Mouse (Mus musculus) neural tube, embryonic 10.5 days (tissue): ENCODE results near the gene Helt.

Source experiments
- DNase-seq: peaks from one replicate; pipeline ENCODE4 v3.0.0-alpha.2; 2017; ENCODE audit warnings: low spot score; ENCODE audit errors: extremely low spot score

The Helt gene

DNA sequence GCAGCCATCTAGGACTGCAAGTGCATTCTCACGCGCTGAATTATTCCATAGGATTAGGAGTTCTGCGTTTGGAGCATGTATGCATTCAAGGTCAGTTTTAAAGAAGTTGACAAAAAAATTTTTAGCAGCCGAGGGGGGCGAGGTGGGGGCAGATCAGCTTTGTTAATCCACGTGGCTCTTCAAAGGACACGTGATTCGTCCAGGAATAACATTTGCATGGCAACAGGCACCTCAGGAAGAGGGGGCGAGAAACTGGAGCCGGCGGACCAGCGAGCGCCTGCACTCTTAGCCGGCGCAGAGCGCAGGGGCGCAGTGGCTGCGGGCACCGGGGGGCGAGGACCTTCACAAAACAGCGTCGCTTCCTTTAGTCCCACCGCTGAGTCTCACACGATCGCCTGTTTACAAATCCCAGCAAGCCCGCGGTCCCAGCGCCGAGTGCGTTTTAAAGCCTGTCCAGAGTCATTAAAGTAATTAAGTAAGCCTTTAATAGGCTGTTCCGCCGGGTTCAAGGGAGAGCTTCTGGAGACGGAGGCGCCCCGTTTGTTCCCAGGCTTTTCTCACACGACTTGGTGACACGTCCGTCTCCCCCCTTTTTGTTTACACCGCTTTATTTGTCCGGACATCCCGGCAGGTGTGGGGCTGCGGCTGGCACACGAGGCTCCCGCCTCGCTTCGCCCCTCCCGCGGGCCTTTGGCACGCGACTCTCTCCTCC, at the start of gene Helt:
Gene Helt (minus strand): TSS at position 491 of the 712 bp plus-strand sequence.
- DNase-seq, result peak; percentile 36

DNA sequence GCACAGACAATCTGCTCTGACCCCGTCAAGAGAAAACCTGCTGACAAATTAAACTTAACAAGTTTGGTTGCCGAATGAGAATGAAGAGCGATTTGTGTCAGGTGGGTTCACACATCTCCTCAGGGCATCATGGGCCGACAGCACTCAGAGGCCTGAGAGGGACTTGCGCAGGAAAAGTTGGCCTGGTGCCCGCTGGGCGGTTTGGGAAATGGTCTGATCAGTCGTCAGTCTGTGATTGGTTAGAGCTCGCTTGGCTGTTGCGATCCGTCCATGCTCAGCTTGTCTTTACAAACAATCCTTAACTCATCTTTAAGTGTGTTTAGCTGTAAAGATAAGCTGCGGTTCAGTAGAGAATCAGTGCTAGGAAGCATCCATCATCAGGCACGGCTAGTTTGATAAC, 47.8 kb upstream of the Helt start:
- DNase-seq, result no peak

DNA sequence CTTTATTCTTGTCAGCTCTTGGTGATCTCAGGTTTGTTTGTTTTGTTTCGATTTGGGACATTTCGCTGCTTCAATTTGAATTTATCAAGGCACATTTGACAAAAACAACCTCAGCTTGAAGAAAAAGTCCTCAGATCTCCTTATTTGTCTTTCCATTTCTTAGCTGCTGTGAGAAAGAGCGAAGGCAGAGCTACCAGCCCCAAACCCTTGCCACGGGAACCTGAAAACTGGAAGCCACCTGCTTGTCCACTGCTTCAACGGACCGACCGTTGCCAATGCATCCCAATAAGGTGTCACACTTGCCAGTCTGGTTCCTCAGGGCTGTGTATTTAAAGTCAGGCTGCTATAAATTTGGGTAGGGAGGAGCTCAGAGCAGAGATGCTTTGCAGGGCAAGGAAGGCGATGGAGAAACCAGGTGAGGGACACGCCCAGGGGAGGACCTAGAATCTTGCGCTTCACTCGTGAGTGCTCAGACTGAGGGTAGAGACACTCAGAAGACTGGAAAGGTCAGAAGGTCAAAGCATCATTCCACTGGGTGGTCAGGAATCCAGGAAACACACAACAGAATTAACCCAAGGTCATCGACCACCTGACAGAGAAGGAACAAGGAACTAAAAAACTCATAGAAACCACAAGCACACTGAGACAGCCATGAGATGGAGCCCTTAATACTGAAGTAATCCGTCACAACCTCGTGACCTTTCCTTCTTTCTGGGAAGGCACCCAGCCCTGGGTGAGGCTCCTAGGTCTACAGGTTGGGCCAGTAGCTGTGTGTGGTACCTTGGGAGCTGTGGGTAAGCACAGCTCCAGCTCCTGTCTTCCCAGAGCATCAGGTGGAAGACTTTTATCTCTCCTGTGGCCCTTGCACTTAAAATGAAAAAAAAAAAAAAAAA, 46.2 kb upstream of the Helt start:
- no peak for DNase-seq

DNA sequence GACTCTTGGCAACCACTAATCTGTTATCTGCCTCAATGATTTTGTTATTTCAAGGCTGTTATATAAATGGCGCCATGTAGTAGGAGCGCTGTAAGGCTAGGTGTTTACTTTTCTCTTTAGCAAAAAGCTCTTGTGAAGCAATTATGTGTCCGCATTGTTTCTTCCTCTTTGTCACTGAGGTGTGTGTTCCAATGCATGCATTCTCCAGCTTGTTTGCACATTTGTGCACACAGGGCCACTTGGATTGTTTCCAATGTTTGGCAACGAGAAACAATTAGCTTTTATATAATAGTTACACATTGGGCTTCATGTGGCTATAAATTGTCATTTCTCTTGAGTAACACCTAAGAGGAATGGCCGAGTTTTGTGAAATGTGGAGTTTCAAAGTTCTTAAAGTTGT, 44.8 kb upstream of the Helt start:
- no peak for DNase-seq

DNA sequence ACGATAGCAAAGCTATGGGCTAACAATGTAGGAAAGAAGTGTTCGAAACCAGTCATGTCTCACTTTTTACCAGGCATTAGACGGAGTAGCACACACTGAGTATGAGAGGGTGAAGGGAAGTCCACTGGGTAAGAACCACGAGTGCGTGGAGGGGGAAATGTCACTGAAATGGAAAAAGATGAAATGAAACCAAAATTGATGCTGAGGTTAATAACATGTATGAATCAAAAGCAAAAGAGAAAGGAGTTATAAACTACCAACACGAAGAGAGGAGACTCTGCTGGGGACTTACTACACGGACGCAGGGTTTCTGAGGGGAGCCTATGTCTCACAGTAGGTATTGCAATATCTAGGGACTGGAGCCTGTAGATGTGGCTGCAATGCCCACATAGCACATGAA, 41.9 kb upstream of the Helt start:
- no peak for DNase-seq

DNA sequence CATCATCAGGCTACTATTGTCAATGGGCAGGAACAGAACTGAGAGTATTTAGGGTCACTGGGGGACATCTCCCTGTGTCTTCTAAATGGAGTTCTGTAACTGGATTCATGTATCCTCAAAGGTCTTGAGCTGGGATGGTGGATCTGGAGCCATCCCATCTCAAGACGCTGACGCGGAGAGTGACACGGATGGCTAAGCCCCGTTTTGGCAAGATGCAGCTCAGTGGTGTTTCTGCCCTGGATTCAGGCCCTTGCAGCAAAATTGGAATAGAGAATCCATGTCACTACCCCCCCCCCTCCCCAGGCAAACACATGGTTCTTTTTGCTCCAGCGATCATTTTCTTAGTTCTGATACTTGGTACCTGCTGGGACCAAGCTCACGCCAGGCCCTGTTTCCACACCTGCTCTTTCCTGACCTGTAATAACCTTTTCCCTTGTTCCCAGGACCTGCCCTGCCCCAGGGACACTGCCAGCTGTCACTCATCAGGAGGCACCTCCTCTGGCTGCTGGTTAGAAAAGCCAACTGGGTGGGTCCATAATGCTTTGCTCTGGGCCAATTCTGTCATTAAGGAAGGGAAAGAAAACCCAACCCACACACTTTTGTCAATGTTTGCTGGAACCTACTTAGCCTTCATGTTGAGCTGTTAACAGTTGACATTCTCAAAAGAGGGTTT, 38.1 kb upstream of the Helt start:
- DNase-seq, result no peak

DNA sequence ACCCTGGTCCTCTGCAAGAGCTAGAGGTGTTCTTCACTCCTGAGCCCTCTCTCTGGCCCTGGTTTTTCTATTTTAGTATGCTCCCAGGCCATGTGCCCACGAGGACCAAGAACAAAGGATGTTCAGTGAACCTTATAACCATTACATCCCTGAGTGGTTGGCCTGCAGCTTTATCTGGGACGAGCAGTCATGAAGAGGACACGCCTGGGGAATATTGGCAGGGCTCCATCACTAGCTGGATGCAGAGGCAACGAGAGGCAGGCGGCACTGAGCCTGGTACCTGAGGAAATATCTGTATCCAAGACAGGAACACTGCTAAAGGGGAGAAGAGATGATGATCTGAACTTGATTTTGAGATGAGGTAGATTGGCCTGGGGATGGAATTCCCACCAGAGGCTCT, 37.3 kb upstream of the Helt start:
- DNase-seq, result no peak

DNA sequence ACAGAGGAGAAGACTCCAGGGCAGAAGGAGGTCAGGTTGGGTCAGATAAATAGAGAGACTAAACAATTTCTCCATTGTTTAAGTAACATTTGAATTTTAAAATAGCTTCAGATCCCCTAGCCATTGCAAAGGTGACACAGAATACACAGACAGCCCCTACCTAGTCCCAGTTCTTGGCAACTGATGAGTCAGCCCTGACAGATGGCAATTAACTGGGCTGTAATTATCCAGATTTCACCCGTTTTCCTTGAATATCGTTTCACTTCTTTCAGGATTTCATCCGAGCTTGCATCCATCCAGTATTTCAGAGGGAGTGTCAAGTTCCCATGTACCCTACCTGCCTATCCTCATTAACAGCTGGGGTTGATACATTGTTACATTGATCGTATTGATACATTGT, 34.9 kb upstream of the Helt start:
- DNase-seq, result no peak

DNA sequence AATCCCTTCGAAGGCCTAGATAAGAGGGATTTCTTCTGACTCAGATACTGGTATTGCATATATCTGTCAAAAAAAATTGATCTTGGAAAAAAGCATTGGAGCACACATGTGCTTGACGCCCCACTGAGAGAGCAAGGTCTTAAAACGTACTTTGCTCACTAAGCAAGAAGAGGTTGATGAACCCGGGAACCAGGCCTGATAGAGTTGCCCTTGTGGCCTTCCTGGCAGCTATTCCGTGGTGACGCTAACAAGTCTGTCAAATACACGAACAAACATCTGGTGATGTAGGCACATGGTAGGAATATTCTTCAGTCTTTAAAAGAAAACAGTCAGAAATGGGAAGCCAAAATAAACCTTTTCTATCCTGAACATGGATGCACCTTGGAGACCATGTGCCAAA, 32.8 kb upstream of the Helt start:
- DNase-seq, result no peak

DNA sequence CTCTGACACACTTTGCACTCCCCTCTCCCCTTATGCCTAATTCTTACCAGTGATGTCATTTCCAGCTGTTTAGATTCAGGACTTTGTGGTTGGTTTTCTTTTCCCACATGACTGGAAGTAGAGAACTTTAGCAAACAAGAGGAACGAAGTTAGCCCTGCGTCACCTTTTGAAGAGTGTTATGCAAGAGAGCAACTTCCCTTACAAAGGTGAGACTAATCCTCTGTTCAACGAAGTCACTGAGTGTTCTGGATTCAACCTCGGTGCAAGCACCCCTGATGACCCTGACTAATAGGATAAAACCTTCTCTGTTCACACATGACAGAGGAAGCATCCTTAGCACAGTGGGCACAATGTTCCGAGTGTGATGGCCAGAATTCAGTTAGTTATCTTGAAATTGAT, 32.2 kb upstream of the Helt start:
- no peak for DNase-seq

DNA sequence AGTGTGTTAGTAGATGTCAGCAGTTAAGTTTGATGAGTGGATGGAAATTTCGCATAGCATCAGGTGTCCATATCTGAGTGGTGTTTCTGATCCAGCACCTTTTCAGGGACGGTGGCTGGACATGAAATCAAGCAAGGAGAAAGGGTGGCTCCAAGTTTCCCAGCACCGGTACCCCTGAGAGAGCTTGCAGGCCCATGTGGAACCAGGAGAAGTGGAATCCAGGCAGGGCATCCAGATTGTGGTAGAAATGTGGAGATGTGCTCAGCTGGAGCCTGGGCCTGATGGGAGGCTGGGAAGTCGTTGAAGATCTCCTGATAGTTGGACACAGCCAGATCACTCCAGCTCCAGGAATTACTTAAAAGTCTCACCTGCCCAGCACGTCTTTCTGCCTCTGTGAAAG, 30.2 kb upstream of the Helt start:
- DNase-seq, result no peak

DNA sequence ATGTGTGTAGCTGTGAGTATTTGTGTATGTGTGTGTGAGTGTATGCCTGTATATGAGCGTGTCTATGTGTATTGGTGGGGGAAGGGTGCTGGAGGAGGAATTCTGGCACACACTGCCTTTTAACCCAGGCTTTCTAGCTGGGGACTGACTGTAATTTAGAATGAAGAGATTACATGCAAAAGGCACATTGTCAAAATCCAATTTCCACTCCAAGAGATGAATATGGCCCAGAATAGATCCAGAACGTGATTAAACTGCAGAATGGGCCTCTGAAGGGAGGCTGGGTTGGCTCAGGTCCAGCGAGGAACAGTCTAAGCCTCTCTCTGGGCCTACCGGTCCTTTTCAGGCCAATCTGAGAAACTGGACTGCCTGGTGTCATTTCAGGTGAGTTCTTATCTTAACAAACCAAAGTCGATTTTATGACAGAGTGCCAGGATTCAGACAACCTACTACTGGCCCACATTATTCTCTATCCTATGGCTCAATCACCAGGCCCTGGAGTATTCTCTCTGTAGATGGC, 29.3 kb upstream of the Helt start:
- no peak for DNase-seq

DNA sequence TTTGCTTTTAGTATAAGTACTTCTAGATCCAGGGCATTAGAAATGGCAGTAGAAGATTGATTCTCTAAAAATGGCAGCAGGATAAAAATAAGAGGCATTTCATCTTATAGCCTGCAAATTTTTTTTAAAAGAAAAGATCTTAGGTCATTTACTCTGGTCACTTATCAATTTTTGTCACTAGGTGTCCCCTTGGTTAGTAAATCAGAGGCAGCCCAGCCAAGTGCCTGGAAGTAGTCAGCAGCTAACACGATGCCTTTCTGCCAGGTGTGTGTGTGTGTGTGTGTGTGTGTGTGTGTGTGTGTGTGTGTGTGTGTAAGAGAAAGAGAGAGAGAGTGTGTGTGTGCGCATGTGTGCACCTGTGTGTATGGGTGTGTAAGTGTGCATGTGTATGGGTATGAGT, 28.4 kb upstream of the Helt start:
- no peak for DNase-seq

DNA sequence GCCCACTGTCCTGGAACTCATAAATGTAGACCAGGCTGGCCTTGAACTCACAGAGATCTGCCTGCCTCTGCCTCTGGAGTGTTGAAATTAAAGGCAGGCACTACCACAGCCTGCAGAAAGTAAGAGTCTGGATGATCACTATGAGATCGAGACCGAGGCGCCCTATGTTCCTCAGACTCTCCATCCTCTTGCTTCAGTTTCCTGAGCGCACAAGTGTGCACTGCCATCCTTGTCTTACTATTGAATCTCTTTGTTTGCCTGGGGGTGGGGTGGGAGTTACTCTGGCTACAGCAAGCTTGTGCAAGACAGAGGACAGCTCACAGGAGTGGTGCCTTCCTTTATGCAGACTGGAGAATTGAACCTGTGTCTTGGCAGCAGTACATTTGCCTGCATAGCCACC, 27.9 kb upstream of the Helt start:
- no peak for DNase-seq

DNA sequence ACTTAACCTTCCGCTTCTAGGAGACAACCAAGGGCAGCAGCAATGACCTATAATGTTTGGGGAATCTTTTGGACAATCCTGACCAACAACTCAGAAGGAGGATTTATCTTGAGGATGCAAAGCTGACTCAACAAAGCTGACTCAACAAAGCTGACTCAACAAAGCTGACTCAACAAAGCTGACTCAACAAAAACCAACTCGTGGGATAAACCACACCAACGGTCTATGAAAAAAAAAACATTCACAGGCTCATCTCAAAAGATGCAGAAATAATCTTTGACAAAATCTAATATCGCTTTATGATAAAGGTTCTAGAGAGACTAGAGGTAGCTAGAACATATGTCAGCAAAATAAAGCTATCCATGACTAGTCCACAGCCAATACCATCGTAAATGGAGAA, 24.3 kb upstream of the Helt start:
- DNase-seq, result no peak

DNA sequence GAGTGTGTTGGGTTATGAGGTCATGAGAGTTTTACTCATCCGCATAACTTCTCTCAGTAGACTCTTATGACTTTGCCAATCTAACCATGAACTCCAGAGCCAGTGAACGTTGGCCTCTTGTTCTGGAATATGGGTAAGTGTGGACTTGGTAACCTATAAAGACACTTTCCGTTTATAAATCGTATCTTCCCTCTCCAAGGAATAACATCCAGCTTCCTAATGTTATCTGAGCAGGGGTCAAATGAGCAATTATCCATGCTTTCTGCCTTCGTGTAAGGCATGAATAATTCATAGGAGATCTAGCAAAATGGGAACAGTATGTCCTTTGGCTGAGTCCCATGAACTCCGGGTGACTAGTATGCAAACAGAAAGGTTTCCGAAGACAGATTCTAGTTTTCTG, 22.7 kb upstream of the Helt start:
- DNase-seq, result no peak

DNA sequence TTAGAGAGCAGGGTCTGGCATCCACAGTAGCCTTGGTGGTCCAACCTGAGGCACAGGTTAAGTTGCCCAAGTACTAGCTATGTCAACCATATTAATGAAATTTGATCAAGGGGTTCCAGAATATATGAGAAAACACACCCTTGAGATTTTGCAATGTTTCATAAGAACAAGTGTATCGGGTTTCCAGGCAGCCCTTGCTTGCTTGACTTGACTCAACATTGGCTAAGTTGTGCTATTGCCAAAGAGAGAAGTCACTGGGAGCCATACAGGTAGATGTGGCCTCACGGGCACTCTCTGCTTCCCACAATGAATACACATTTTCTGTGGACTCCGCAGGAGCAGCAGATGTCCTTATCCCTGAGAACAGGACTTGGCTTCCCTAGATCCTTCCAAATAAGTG, 19.3 kb upstream of the Helt start:
- DNase-seq, result no peak

DNA sequence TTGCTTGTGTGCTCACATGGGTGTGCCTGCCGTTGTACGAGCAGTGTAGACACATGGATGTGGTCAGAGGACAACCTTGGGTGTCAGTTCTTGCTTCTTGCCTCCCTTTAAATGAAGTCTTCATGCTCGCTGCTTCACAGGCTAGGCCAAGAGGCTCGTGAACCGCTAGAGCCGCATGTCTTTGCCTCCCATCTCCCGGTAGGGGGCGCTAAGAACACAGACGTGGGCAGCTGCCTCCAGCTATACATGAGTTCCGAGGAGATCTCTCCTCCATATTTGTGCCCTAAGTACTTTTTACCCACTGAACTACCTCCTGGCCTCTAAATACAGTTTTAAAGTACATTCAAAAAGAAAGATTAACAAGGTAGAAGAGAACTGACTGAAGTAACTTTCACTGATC, 16.7 kb upstream of the Helt start:
- DNase-seq, result peak; percentile 73

DNA sequence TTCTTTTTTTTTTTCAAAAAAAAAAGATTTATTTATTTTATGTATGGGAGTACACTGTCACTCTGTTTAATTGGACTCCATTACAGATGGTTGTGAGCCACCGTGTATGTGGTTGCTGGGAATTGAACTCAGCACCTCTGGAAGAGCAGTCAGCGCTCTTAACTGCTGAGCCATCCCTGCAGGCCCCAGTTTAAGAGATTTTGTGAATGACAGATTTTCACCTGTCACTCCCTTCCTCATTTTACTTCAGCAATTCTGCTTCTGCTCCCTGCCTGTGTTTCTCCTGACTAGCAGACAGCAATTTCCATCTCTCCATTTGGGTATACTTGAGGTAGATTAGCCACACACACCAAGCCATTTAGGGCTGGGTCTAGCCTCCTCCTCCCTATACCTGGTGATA, 13.7 kb upstream of the Helt start:
- no peak for DNase-seq

DNA sequence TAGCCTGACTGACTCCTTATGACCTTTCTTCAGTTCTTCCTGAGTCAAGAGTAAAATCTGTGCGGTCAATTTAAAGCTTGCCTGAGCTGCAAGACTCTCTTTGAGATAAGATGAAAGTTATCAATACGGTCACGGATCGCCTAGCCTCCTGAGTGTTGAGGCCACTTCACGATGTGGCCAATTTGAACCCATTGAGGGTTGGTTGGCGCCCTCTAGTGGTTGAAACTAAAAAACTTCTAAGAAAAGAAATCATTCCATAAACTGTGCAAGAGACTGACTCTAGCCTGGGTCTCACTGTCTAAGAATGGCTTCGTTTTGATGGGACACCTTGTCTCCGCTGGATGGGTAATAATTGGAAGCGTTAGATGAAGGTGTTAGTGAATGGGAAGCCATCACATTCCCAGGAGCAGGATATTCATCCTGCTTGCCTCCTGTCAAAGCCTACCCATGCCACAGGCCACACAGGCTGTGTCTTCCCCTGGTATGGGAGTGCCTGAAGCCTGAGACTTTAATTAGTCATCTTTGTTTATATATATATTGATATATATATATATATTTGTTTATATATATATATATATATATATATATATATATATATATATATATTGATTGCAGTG, 11.4 kb upstream of the Helt start:
- DNase-seq, result peak; percentile 48

DNA sequence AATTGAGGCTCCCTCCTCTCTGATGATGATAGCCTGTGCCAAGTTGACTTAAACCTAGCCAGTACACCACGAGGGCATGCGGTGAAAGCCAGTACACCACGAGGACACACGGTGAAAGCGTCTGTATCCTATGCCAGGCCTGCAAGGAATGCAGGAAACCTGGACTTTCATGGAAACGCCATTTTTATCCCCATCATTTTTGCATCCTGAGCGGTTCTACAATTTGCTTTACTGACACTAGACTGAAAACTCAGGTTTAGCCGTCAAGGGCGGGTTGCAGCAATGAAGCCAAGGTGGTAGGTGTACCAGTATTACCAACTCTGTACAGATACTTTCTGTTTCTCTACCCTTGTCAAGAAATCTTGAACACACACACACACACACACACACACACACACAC, 7.7 kb upstream of the Helt start:
- no peak for DNase-seq

DNA sequence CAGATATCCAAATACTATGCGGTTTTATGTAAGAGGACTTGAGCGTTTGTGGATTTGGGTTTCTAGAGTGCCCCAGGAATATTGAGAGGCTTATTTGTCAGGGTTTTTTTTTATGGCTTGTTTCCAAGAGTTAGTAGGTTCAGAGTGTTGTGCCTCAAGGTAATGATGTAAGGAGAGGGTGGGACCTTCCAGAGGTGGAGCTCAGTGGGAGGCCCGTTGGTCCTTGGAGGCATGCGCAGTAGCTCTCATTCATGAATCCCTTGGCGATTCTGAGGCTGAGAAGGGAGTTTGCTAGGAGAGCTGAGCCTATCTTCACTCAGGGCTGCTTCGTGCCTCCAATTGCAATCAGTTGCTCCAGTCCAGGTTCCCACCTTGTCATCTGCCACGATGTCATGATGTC, 4.4 kb upstream of the Helt start:
- no peak for DNase-seq
